Mouse (Mus musculus) neural tube, embryonic 11.5 days (tissue): ENCODE results near the gene Gpr162. TPM values are rescaled to one million over a fixed set of nuclear protein-coding genes. Genes with fewer than 3 reads are reported as not detected.

ENCODE experiments used
- ATAC-seq: fragments of 200-750 bp; cut with Nextera tagmentation; 2 replicates; pipeline ENCODE4 v1.8.0; 2017; ENCODE audit warnings: moderate number of reproducible peaks, mild to moderate bottlenecking, moderate TSS enrichment, moderate library complexity; ENCODE audit not compliant: insufficient read depth, low FRiP score, low TSS enrichment
- DNase-seq: peaks from one replicate; pipeline ENCODE4 v3.0.0-alpha.2; 2015; ENCODE audit warnings: low spot score
- H3K27ac ChIP-seq: fragments of 300-500 bp; sonication (generic); 2 replicates; pipeline ENCODE4 v1.5.1; 2014; ENCODE audit warnings: low read depth, mild to moderate bottlenecking, low read length
- H3K27me3 ChIP-seq: fragments of 300-500 bp; sonication (generic); 2 replicates; pipeline ENCODE4 v1.6.1; 2014; ENCODE audit warnings: mild to moderate bottlenecking, low read length, mixed read lengths; ENCODE audit not compliant: control insufficient read depth, insufficient read depth
- H3K36me3 ChIP-seq: fragments of 300-500 bp; sonication (generic); 2 replicates; pipeline ENCODE4 v1.6.1; 2014; ENCODE audit warnings: mild to moderate bottlenecking, low read length, moderate library complexity, mixed read lengths; ENCODE audit not compliant: control insufficient read depth, insufficient read depth
- H3K4me1 ChIP-seq: fragments of 300-500 bp; sonication (generic); 2 replicates; pipeline ENCODE4 v1.6.1; 2014; ENCODE audit warnings: low read length, mixed read lengths; ENCODE audit not compliant: control insufficient read depth, insufficient read depth
- H3K4me2 ChIP-seq: fragments of 300-500 bp; sonication (generic); 2 replicates; pipeline ENCODE4 v1.6.1; 2014; ENCODE audit warnings: low read depth, mild to moderate bottlenecking, moderate library complexity
- H3K4me3 ChIP-seq: fragments of 300-500 bp; sonication (generic); 2 replicates; pipeline ENCODE4 v1.5.1; 2014; ENCODE audit warnings: low read depth, low read length
- H3K9ac ChIP-seq: fragments of 300-500 bp; sonication (generic); 2 replicates; pipeline ENCODE4 v1.6.1; 2014; ENCODE audit warnings: mild to moderate bottlenecking, low read length
- H3K9me3 ChIP-seq: fragments of 300-500 bp; sonication (generic); 2 replicates; pipeline ENCODE4 v1.6.1; 2016; ENCODE audit warnings: low read length; ENCODE audit not compliant: control insufficient read depth
- WGBS: fragments of 180-500 bp; shearing (Covaris S2); extraction: QIAGEN DNeasy Blood & Tissue Kit; methylation state at CpG from one replicate; pipeline ENCODE4 v1.1.7; 2014; 5-methylcytosine and 5-hydroxymethylcytosine counted together
- polyA plus RNA-seq: library from polyadenylated mRNA; unstranded; fragments of >200 nt; fragmentation: Nextera tagmentation; extraction: Ambion mirVana; gene quantifications from 2 replicates; pipeline ENCODE4 v1.2.1, GENCODE M21; 2014

Gene Gpr162
- polyA plus RNA-seq, 1 experiment from 2014 or later = 2.3 TPM

DNA sequence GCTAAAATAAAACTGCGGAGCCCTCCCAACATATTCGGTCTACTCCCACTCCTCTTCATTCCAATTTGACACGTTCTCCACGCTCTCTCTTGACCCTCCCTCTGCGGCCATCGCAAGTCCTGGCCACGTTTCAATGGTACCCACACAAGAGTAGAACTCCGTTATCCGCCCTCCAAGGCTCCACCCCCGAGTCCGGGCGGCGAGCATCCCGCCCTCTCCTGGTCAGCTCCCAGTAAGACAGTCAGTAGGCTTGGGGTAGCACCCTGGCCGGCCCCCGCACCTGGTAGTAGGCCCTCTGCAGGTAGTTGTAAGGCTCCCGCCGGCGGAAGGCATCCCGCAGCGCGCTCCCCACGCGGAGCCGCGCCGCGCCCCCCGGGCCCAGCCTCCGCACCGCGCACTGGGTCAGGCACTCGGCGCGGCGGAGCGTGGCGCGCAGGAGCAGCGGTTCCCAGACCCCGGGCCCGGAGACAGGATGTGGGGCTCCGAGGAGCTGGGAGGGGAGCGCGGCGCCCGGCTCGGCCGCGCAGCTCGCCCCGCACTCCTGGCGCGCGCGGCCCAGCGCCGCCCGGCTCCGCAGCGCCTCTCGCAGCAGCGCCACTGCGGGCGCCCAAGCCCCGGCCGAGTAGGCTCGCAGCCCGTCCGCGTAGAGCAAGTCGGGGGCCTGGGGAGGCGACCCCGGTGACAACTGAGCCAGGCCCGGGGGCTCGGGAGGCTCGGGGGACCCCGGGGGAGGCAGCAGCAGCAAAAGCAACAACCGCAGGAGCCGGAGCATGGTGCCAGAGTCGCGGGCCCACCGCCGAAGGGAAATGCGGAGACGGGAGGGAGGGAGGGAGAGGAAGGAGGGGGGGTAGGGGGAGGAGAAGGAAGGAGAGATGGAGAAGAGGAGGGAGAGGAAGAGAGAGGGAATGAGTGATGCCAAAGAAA is 6.6 kb downstream of the Gpr162 start, which contains the start of gene P3h3:
Gene P3h3, minus strand, starts transcription at position 837 of the 924 bp plus-strand sequence.
- H3K27ac ChIP-seq = peak within 1 kb of the TSS; percentile 95
- DNase-seq = peak; percentile 88
- H3K27me3 ChIP-seq = no peaks in the 10 kb centered on the region
- under 1% methylated on average over 58 of the region's 86 CpGs for WGBS
- peak; percentile 87 for ATAC-seq
- peak within 1 kb of the TSS; percentile 96 for H3K9ac ChIP-seq
- no peaks in the 10 kb centered on the region for H3K9me3 ChIP-seq
- peaks cover 16% of the 10 kb centered on the region for H3K4me1 ChIP-seq
- no peaks in the 10 kb centered on the region; the same call in 1 of the 2 replicates for H3K36me3 ChIP-seq
- H3K4me2 ChIP-seq = peak within 1 kb of the TSS; percentile 75
- peak within 1 kb of the TSS; percentile 78 for H3K4me3 ChIP-seq

DNA sequence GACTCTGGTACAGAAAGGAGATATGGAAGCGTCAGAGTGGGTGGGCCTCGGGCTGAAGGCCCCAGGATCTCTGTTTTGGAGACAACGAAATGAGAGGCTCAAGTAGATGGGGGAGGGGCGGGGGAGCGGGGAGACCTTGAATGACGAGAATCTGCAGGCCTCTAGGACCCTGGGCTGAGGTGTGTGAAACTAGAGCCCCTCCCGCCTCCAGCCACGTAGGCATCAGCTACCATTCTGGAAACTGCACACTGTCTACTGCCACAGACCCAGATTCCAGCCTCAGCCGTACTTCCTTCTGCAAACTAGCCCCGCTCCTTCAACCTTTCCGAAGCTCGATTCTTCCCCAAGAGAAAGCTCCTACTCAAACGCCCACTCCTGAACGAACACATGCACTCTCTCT is 7.5 kb downstream of the Gpr162 start:
- H3K36me3 ChIP-seq = no peaks in the 10 kb centered on the region; the same call in 1 of the 2 replicates
- H3K9ac ChIP-seq = peak overlapping the region; percentile 35; the same call in 1 of the 2 replicates
- peak overlapping the region; percentile 95; the same call in 1 of the 2 replicates for H3K27ac ChIP-seq
- H3K4me2 ChIP-seq = peak overlapping the region; percentile 75
- DNase-seq = peak; percentile 68
- H3K9me3 ChIP-seq = no peaks in the 10 kb centered on the region
- ATAC-seq = 0 out of 2 replicates have a peak, but pooled peaks have one; percentile 28
- WGBS = 8% methylated on average over 14 of the region's 14 CpGs
- peak overlapping the region; percentile 78 for H3K4me3 ChIP-seq
- H3K4me1 ChIP-seq = peaks cover 10% of the 10 kb centered on the region
- H3K27me3 ChIP-seq = no peaks in the 10 kb centered on the region

DNA sequence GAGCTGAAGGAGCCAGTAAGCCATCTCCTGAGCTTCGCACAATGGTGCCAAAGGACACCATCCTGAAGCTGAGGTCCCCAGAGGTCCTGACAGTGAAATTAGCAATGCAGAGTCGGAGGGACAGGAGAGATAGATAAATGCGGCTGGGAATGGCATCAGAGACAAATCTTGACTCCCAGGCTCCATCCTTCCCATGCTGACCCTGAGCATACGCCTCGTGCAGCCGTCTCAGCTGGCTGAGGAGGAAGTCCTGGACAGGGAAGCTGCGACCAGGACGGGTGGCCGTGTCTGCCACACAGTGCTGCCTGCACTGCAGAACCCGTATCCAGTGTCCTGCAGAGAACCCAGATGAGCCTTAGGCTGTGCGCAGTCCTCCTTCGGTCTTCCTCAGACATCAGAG is 9.1 kb downstream of the Gpr162 start:
- Histone ChIP-seq H3K27ac (no peak overlapping the region), H3K4me3 (no peak overlapping the region), H3K36me3 (no peaks in the 10 kb centered on the region; the same call in 1 of the 2 replicates), H3K9ac (no peak overlapping the region), H3K27me3 (no peaks in the 10 kb centered on the region), H3K4me2 (no peak overlapping the region), H3K4me1 (peaks cover 9% of the 10 kb centered on the region), H3K9me3 (no peaks in the 10 kb centered on the region)
- no peak for DNase-seq
- WGBS = 77% methylated on average over 12 of the region's 12 CpGs
- no peak for ATAC-seq

DNA sequence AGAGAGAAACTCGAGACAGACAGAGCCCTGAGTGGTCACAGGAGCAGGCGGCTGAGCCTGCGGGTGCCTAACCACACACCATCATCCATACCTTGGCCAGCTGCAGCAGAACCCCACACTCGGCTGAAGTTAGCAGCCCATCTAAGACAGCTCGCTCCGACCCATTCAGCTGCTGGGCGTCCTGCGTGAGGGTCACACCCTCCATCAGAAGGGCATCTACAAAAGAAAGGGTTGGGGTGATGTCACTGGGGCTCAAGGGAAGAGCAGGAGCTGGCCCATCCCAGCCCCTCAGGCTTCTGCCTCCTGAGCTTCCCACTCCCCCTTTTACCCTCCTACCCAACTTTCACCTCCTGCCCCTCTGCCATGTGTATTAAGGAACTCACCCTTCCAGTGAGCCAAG is 13.2 kb downstream of the Gpr162 start:
- no peak for DNase-seq
- Histone ChIP-seq H3K4me2 (no peak overlapping the region), H3K27ac (no peak overlapping the region), H3K9ac (no peak overlapping the region), H3K4me1 (0 out of 2 replicates have a peak, but pooled peaks cover 3% of the 10 kb centered on the region), H3K36me3 (no peaks in the 10 kb centered on the region; the same call in 1 of the 2 replicates), H3K27me3 (no peaks in the 10 kb centered on the region), H3K9me3 (no peaks in the 10 kb centered on the region), H3K4me3 (no peak overlapping the region)
- WGBS = 56% methylated on average over 8 of the region's 8 CpGs
- ATAC-seq = no peak

DNA sequence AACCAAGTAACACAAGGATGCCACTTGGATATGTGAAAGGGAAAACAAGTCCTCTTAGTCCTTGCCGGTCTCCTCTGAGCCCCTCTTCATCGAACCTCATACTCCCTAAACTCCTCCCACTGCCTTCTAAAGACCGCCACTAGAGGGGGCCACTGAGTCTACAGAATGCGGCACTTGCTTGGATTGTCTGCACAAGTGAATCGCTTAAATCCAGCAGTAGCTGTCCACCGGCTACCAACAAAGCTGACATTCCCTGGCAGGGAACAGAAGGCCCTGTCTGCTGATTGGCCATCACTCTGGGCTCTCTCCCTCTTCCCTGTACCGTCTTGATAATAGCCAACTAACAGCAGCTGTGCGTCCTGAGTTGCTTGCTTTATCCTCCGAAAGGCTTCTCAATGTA is 16.5 kb downstream of the Gpr162 start:
- WGBS = 9% methylated on average over 9 of the region's 9 CpGs
- H3K36me3 ChIP-seq = no peaks in the 10 kb centered on the region
- H3K27ac ChIP-seq = no peak overlapping the region
- ATAC-seq (peak; percentile 88), DNase-seq (peak; percentile 96)
- no peaks in the 10 kb centered on the region for H3K27me3 ChIP-seq
- 0 out of 2 replicates have a peak, but pooled peaks cover 3% of the 10 kb centered on the region for H3K4me1 ChIP-seq
- H3K9me3 ChIP-seq = no peaks in the 10 kb centered on the region
- no peak overlapping the region for H3K4me3 ChIP-seq
- H3K4me2 ChIP-seq = no peak overlapping the region
- no peak overlapping the region for H3K9ac ChIP-seq

DNA sequence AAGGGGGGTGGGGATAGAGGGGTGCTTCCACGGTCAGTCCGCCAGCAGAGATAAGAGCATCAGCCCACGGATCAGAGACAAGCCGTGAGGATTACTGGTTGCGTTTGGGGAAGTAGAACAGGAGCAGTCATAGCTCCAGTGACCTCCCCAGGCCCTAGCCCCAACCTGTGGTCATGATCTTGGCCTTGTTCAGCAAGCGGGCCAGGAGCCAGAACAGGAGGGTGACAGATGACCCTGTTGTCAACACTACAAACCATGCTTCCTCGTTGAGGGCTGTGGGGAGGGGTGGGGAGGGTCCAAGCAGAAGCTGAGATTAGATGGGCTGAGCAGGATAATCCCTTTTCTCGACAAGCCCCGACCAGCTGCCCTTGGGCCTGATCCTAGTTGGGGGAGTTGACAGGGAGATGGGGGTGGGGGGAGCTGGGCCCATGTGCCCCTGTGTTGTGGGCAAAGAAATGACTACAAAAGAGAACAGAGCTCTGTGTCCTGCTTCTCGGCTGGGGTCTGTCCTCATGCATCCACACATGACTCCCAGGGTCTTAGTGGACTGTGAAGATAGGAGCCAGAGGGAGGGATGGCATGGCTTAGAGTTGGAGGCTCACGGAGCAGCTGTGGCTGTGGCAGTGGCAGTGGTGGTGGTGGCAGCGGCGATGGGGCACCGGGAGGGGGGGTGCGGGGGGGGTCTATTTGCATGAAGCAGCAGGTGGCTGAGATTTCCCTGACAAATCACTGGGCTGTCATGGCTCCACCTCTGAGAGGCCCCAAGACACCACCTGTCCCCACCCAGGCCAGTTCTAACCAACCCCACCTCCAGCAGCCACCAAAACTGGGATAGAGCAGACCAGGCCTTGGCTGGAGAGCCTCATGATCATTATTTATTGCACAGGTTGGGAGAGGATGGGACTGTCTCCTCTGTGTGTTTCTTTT is 23.3 kb downstream of the Gpr162 start, which contains the start of gene Gnb3:
Gene Gnb3, minus strand, starts transcription at position 35 of the 927 bp plus-strand sequence.
- 43% methylated on average over 14 of the region's 15 CpGs for whole genome bisulfite sequencing
- no peak within 1 kb of the TSS for H3K4me2 ChIP-seq
- ATAC-seq = no peak

DNA sequence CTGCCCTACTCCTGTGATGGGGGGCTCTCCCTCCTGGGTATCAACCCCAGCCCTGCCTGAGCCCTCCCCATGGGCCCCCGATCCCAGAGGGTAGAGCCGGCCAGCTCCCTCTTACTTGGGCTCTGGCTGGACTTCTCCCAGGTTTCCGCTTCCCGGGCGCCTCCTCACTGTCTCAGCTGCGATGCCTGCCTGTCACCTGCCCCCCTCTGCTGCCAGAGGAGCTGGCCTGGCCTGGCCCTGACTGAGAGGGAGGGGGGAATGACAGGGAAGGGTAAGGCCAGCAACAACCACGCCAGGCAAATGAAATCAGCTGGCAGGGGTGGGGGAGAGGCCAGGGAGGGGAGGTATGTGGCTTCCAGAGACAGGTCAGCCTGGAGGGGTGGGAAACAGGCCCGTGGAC is 24.0 kb downstream of the Gpr162 start:
- H3K4me3 ChIP-seq = no peak overlapping the region

More for the DNA sequence above, 23.3 kb downstream of the Gpr162 start, which contains the start of gene Gnb3:
- Histone ChIP-seq H3K4me1 (no peaks in the 10 kb centered on the region), H3K27me3 (no peaks in the 10 kb centered on the region), H3K9ac (peak within 1 kb of the TSS; percentile 11; the same call in 1 of the 2 replicates), H3K9me3 (no peaks in the 10 kb centered on the region), H3K27ac (no peak within 1 kb of the TSS), H3K36me3 (peaks cover 3% of the 10 kb centered on the region; the same call in 1 of the 2 replicates), H3K4me3 (no peak within 1 kb of the TSS)
- no peak for DNase-seq

DNA sequence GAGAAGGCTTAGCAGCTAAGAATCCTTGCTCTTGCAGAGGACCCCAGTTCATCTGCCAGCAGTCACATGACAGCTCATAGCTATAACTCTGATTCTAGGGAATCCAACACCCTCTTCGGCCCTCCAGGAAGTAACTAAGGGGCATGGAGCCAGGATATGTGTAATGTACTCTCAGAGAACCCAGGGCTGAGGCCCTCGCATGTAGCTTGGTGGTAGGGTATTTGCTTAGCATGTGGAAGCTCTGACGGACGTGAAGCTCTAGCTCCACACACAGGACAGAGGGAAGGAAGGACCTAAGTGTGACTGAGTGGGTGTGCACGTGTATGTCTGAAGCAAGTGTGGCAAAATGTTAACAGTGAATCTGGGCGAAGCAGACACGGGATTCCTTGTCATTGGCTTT is 27.4 kb downstream of the Gpr162 start:
- H3K9me3 ChIP-seq = no peaks in the 10 kb centered on the region
- peaks cover 4% of the 10 kb centered on the region; the same call in 1 of the 2 replicates for H3K36me3 ChIP-seq
- no peaks in the 10 kb centered on the region; the same call in 1 of the 2 replicates for H3K4me1 ChIP-seq
- ATAC-seq (no peak), DNase-seq (no peak)
- no peak overlapping the region for H3K27ac ChIP-seq
- H3K9ac ChIP-seq = no peak overlapping the region
- no peaks in the 10 kb centered on the region for H3K27me3 ChIP-seq
- no peak overlapping the region for H3K4me3 ChIP-seq
- H3K4me2 ChIP-seq = no peak overlapping the region
- WGBS = 86% methylated on average over 7 of the region's 7 CpGs

More for the DNA sequence above, 24.0 kb downstream of the Gpr162 start:
- Histone ChIP-seq H3K9me3 (no peaks in the 10 kb centered on the region), H3K9ac (peak overlapping the region; percentile 11; the same call in 1 of the 2 replicates), H3K4me2 (no peak overlapping the region), H3K27ac (no peak overlapping the region), H3K4me1 (no peaks in the 10 kb centered on the region), H3K36me3 (peaks cover 3% of the 10 kb centered on the region; the same call in 1 of the 2 replicates), H3K27me3 (no peaks in the 10 kb centered on the region)
- 13% methylated on average over 8 of the region's 8 CpGs for WGBS
- peak; percentile 15; the same call in 1 of the 2 replicates for ATAC-seq
- no peak for DNase-seq
